Mouse (Mus musculus): ENCODE data around the gene Fgf8. TPM values are rescaled to one million over a fixed set of nuclear protein-coding genes. Genes with fewer than 3 reads are reported as not detected.

Gene Fgf8
- total and polyA plus RNA-seq, 2 experiments: not detected

DNA sequence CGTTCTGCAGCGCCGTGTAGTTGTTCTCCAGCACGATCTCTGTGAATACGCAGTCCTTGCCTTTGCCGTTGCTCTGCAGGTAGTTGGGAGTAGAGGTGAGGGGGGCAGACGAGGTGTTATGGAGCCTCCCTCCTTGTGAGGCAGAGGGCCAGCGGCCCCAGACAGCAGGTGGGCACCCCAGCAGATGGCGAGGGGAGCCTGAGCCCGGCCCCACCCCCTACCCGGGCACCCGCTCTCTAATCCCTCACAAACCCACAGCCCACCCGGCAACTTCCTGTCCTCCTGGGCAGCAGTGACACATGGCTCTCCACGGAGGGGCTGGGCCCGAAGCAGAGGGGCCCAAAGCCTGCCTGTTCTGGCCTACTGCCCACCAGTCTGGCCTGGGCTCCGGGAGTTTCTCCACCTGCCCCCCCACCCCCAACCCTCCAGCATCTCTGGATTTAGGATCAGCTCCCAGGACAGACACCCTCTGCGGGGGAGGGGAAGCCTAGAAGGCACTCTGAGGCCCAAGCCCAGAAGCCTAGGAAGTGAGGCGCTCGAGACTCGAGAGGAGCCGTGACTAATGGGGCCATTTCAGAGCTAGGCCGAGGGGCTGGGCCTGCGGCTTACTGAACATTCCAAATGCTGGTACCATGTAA, 5.4 kb downstream of the Fgf8 start:
- H3K36me3 ChIP-seq (ENCODE audit: control insufficient read depth, insufficient read depth, low read length): no peaks in the 10 kb centered on the region
- 40% methylated on average over 23 of the region's 23 CpGs for WGBS
- TF ChIP-seq POLR2A (IDR thresholded peaks at IDR 0.05; ENCODE audit: extremely low read depth, insufficient read depth, low read length): no peak
- no peak for TF ChIP-seq CTCF (IDR thresholded peaks at IDR 0.05; ENCODE audit: low read depth, low read length)
- no peaks in the 10 kb centered on the region for H3K79me2 ChIP-seq (ENCODE audit: control insufficient read depth, insufficient read depth, low read length)
- H3K27ac ChIP-seq (replicated peaks; ENCODE audit: insufficient read depth, low read depth, low read length): no peak overlapping the region
- H3K9ac ChIP-seq (ENCODE audit: low read depth, low read length): no peak overlapping the region
- H3K27me3 ChIP-seq (ENCODE audit: control insufficient read depth, insufficient read depth, low read length): peaks cover 22% of the 10 kb centered on the region
- no peaks in the 10 kb centered on the region; the same call in 1 of the 2 replicates for H3K4me1 ChIP-seq (ENCODE audit: control insufficient read depth, insufficient read depth, low read length)
- no peak overlapping the region for H3K4me3 ChIP-seq (ENCODE audit: insufficient read depth, low read depth, low read length)
- DNase-seq (ENCODE audit: extremely low read depth, low read depth, low spot score): no peak

DNA sequence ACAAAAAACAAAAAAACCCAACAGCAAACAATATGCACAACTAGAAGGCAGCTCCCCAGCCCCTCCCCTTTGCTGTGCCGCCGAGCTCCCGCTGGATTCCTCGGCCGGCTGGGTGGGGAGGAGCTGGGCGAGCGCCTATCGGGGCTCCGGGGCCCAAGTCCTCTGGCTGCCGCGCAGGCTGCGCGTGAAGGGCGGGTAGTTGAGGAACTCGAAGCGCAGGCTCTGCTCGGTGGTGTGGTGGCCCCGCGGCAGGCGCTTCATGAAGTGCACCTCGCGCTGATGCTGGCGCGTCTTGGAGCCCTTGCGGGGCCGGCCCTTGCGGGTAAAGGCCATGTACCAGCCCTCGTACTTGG, 5.9 kb downstream of the Fgf8 start:
- TF ChIP-seq CTCF (IDR thresholded peaks at IDR 0.05; ENCODE audit: low read depth, low read length): no peak
- no peak for TF ChIP-seq POLR2A (IDR thresholded peaks at IDR 0.05; ENCODE audit: extremely low read depth, insufficient read depth, low read length)
- no peak overlapping the region for H3K27ac ChIP-seq (replicated peaks; ENCODE audit: insufficient read depth, low read depth, low read length)
- H3K4me1 ChIP-seq (ENCODE audit: control insufficient read depth, insufficient read depth, low read length): no peaks in the 10 kb centered on the region; the same call in 1 of the 2 replicates
- no peak for DNase-seq (ENCODE audit: extremely low read depth, low read depth, low spot score)
- H3K79me2 ChIP-seq (ENCODE audit: control insufficient read depth, insufficient read depth, low read length): no peaks in the 10 kb centered on the region
- WGBS: 7% methylated on average over 28 of the region's 28 CpGs
- H3K9ac ChIP-seq (ENCODE audit: low read depth, low read length): no peak overlapping the region
- no peak overlapping the region for H3K4me3 ChIP-seq (ENCODE audit: insufficient read depth, low read depth, low read length)
- no peaks in the 10 kb centered on the region for H3K36me3 ChIP-seq (ENCODE audit: control insufficient read depth, insufficient read depth, low read length)
- H3K27me3 ChIP-seq (ENCODE audit: control insufficient read depth, insufficient read depth, low read length): peaks cover 18% of the 10 kb centered on the region

DNA sequence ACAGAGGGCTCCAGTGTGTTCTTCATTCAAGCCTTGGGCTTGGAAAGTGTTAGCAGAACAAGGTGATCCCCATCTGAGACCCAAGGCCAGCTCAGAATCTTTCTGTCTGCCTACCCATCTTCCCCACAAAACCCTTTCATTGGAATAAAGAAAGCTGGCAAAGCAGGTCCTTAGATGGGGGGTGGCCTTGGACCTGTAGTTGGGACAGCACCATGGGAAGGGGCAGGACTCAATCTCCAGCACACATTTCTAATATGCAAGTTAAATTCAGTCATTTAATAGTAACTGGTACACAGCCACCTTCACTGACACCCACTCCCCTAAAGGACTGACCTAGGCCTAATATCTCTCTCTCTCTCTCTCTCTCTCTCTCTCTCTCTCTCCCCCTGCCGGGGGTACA, 6.5 kb downstream of the Fgf8 start:
- H3K27me3 ChIP-seq (ENCODE audit: control insufficient read depth, insufficient read depth, low read length): peaks cover 12% of the 10 kb centered on the region
- H3K4me1 ChIP-seq (ENCODE audit: control insufficient read depth, insufficient read depth, low read length): no peaks in the 10 kb centered on the region; the same call in 1 of the 2 replicates
- no peak overlapping the region for H3K9ac ChIP-seq (ENCODE audit: low read depth, low read length)
- no peak for TF ChIP-seq CTCF (IDR thresholded peaks at IDR 0.05; ENCODE audit: low read depth, low read length)
- no peak for TF ChIP-seq POLR2A (IDR thresholded peaks at IDR 0.05; ENCODE audit: extremely low read depth, insufficient read depth, low read length)
- WGBS: 69% methylated on average over 1 of the region's 1 CpGs
- H3K36me3 ChIP-seq (ENCODE audit: control insufficient read depth, insufficient read depth, low read length): no peaks in the 10 kb centered on the region
- DNase-seq (ENCODE audit: extremely low read depth, low read depth, low spot score): no peak
- no peak overlapping the region for H3K27ac ChIP-seq (replicated peaks; ENCODE audit: insufficient read depth, low read depth, low read length)
- no peak overlapping the region for H3K4me3 ChIP-seq (ENCODE audit: insufficient read depth, low read depth, low read length)
- no peaks in the 10 kb centered on the region for H3K79me2 ChIP-seq (ENCODE audit: control insufficient read depth, insufficient read depth, low read length)

DNA sequence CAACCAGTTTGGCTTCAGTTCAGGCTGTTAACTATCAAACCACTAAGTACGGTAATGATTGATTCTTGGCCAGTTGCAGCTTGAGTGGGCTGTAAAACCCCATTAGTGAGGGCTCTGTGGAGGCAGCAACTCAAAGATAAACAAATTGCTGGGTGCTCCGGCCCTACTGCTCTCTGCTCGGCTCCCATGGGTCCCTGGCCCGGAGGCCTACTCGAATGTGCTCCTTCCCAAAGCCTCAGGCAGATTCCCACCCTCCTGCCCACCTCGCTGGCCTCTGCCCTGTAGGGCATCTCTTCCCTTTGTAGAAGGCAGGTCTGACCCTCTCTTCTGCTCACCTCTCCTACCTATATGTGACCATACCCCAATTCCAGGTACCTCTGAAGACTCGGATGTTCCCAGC, 8.0 kb downstream of the Fgf8 start:
- TF ChIP-seq CTCF (IDR thresholded peaks at IDR 0.05; ENCODE audit: low read depth, low read length): no peak
- no peak for TF ChIP-seq POLR2A (IDR thresholded peaks at IDR 0.05; ENCODE audit: extremely low read depth, insufficient read depth, low read length)

DNA sequence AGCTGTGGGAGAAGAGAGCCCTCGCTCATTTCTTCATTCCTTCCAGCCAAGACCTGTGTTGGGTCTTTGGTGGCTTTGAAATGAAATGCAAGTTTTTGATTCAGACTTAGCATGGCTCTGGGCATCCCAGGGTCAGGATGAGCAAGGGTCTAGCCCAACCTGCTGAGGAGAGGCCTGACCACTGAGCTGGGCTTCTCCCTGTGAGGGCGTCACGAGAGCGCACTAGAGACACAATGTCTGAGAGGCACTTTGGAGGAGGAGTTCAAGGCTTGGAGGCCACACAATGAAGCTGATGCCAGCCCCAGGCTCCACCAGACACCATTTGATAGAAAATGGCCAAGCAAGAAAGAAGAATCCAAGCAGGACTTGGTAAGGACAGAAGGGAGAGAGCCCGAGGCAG, 8.5 kb downstream of the Fgf8 start:
- H3K79me2 ChIP-seq (ENCODE audit: control insufficient read depth, insufficient read depth, low read length): no peaks in the 10 kb centered on the region
- H3K27me3 ChIP-seq (ENCODE audit: control insufficient read depth, insufficient read depth, low read length): peaks cover 8% of the 10 kb centered on the region
- 85% methylated on average over 5 of the region's 5 CpGs for WGBS
- H3K4me1 ChIP-seq (ENCODE audit: control insufficient read depth, insufficient read depth, low read length): no peaks in the 10 kb centered on the region; the same call in 1 of the 2 replicates
- H3K4me3 ChIP-seq (ENCODE audit: insufficient read depth, low read depth, low read length): no peak overlapping the region
- TF ChIP-seq CTCF (IDR thresholded peaks at IDR 0.05; ENCODE audit: low read depth, low read length) (no peak), POLR2A (IDR thresholded peaks at IDR 0.05; ENCODE audit: extremely low read depth, insufficient read depth, low read length) (no peak)
- no peaks in the 10 kb centered on the region for H3K36me3 ChIP-seq (ENCODE audit: control insufficient read depth, insufficient read depth, low read length)
- H3K9ac ChIP-seq (ENCODE audit: low read depth, low read length): no peak overlapping the region
- no peak for DNase-seq (ENCODE audit: extremely low read depth, low read depth, low spot score)
- no peak overlapping the region for H3K27ac ChIP-seq (replicated peaks; ENCODE audit: insufficient read depth, low read depth, low read length)

More for the DNA sequence above, 8.0 kb downstream of the Fgf8 start:
- Histone ChIP-seq H3K27me3 (ENCODE audit: control insufficient read depth, insufficient read depth, low read length) (peaks cover 8% of the 10 kb centered on the region), H3K36me3 (ENCODE audit: control insufficient read depth, insufficient read depth, low read length) (no peaks in the 10 kb centered on the region), H3K4me3 (ENCODE audit: insufficient read depth, low read depth, low read length) (no peak overlapping the region), H3K9ac (ENCODE audit: low read depth, low read length) (no peak overlapping the region), H3K27ac (replicated peaks; ENCODE audit: insufficient read depth, low read depth, low read length) (no peak overlapping the region), H3K4me1 (ENCODE audit: control insufficient read depth, insufficient read depth, low read length) (no peaks in the 10 kb centered on the region; the same call in 1 of the 2 replicates), H3K79me2 (ENCODE audit: control insufficient read depth, insufficient read depth, low read length) (no peaks in the 10 kb centered on the region)
- WGBS: 53% methylated on average over 7 of the region's 7 CpGs
- no peak for DNase-seq (ENCODE audit: extremely low read depth, low read depth, low spot score)

DNA sequence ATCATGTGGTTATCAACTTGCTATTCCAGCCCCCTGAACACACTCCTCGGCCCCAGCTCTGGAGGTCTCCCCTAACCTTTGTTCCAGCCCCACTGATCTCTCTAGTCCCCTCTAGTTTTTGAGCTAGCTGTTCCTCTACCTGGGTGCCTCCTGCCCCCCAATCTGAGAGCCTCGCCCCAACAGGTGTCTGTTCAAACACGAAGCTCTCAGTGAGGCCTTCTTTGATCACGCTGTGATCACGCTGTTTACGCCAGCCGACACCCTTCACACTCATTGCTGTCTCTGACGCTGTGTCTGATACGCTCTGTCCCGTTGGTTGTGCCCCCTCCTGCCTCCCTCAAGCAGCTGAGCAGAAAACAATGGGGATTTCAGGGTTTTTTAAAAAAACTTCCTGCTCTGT, 9.2 kb downstream of the Fgf8 start:
- Histone ChIP-seq H3K27me3 (ENCODE audit: control insufficient read depth, insufficient read depth, low read length) (peaks cover 8% of the 10 kb centered on the region), H3K79me2 (ENCODE audit: control insufficient read depth, insufficient read depth, low read length) (no peaks in the 10 kb centered on the region), H3K27ac (replicated peaks; ENCODE audit: insufficient read depth, low read depth, low read length) (no peak overlapping the region), H3K9ac (ENCODE audit: low read depth, low read length) (no peak overlapping the region), H3K4me3 (ENCODE audit: insufficient read depth, low read depth, low read length) (no peak overlapping the region), H3K36me3 (ENCODE audit: control insufficient read depth, insufficient read depth, low read length) (no peaks in the 10 kb centered on the region), H3K4me1 (ENCODE audit: control insufficient read depth, insufficient read depth, low read length) (no peaks in the 10 kb centered on the region; the same call in 1 of the 2 replicates)
- TF ChIP-seq POLR2A (IDR thresholded peaks at IDR 0.05; ENCODE audit: extremely low read depth, insufficient read depth, low read length) (no peak), CTCF (IDR thresholded peaks at IDR 0.05; ENCODE audit: low read depth, low read length) (no peak)
- DNase-seq (ENCODE audit: extremely low read depth, low read depth, low spot score): no peak
- 30% methylated on average over 10 of the region's 10 CpGs for WGBS

Data from liver, adult 2 months (tissue).